Mouse (Mus musculus): ENCODE data around the gene Psmc3ip. TPM values are rescaled to one million over a fixed set of nuclear protein-coding genes. Genes with fewer than 3 reads are reported as not detected.

The Psmc3ip gene
- polyA plus RNA-seq, 1 experiment from 2014 or later: 43.5 TPM

DNA sequence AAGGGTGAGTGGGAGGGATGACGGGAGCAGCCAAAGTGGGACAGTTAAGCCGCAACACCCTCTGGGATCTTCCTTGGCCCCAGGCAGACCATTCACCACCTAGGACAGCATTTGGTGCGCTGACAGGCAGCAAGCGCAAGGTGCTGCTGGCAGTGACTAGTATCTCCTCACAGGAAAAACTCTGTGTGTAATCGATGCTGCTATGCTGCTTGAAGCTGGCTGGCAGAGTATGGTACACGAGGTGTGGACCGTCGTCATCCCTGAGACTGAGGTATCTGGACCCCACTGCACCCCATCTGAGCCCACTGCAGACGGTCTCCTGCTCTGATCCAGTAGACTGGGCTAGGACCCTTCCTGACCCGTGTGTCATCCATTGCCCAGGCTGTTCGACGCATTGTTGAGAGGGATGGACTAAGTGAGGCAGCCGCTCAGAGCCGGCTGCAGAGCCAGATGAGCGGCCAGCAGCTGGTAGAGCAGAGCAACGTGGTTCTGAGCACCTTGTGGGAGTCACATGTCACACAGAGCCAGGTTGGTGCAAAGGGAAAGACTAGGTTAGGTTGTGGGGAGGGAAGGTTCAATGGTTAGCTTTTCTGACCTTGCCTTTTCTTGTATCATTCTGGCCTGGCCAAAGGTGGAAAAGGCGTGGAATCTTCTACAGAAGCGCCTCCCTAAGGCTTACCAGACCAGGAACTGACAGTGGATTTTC is 9.5 kb downstream of the Psmc3ip start:
- Histone ChIP-seq H3K27me3 (peaks cover 10% of the 10 kb centered on the region), H3K9me3 (no peaks in the 10 kb centered on the region), H3K4me1 (peaks cover 35% of the 10 kb centered on the region), H3K27ac (no peak overlapping the region), H3K36me3 (peaks cover 42% of the 10 kb centered on the region), H3K9ac (peak overlapping the region; percentile 88), H3K4me3 (no peak overlapping the region), H3K4me2 (0 out of 2 replicates have a peak overlapping the region, but pooled peaks have one; percentile 96)
- no peak for ATAC-seq (ENCODE audit: insufficient number of reproducible peaks, insufficient read depth, low FRiP score, low TSS enrichment, low read depth)
- 91% methylated on average over 18 of the region's 18 CpGs for WGBS

GRCm38 (mm10) chr11:101084811-101085210 is 10.4 kb downstream of the Psmc3ip start:
- H3K4me2 ChIP-seq: no peak overlapping the region
- H3K9ac ChIP-seq: no peak overlapping the region
- H3K27ac ChIP-seq: 0 out of 2 replicates have a peak overlapping the region, but pooled peaks have one; percentile 7
- ATAC-seq (ENCODE audit: insufficient number of reproducible peaks, insufficient read depth, low FRiP score, low TSS enrichment, low read depth): no peak
- peaks cover 20% of the 10 kb centered on the region for H3K27me3 ChIP-seq
- H3K4me1 ChIP-seq: peaks cover 36% of the 10 kb centered on the region
- no peak overlapping the region for H3K4me3 ChIP-seq
- H3K36me3 ChIP-seq: peaks cover 33% of the 10 kb centered on the region
- no peaks in the 10 kb centered on the region for H3K9me3 ChIP-seq
- 92% methylated on average over 12 of the region's 12 CpGs for WGBS

GRCm38 (mm10) chr11:101084246-101084645 is 11.0 kb downstream of the Psmc3ip start:
- Histone ChIP-seq H3K27me3 (peaks cover 26% of the 10 kb centered on the region), H3K4me1 (peaks cover 42% of the 10 kb centered on the region), H3K4me3 (no peak overlapping the region), H3K4me2 (no peak overlapping the region; the same call in 1 of the 2 replicates), H3K9ac (0 out of 2 replicates have a peak overlapping the region, but pooled peaks have one; percentile 88), H3K9me3 (no peaks in the 10 kb centered on the region), H3K27ac (no peak overlapping the region), H3K36me3 (peaks cover 27% of the 10 kb centered on the region)
- ATAC-seq (ENCODE audit: insufficient number of reproducible peaks, insufficient read depth, low FRiP score, low TSS enrichment, low read depth): no peak
- WGBS: 82% methylated on average over 14 of the region's 14 CpGs

- ATAC-seq (ENCODE audit: insufficient number of reproducible peaks, insufficient read depth, low FRiP score, low TSS enrichment, low read depth): no peak
- Histone ChIP-seq H3K27ac (peak overlapping the region; percentile 87), H3K36me3 (peaks cover 19% of the 10 kb centered on the region), H3K9me3 (no peaks in the 10 kb centered on the region), H3K4me2 (peak overlapping the region; percentile 99), H3K27me3 (peaks cover 36% of the 10 kb centered on the region), H3K4me1 (peaks cover 41% of the 10 kb centered on the region), H3K9ac (peak overlapping the region; percentile 88), H3K4me3 (peak overlapping the region; percentile 71)
- WGBS: 30% methylated on average over 19 of the region's 19 CpGs
These were observed 12.0 kb downstream of the Psmc3ip start for GRCm38 (mm10) chr11:101083083-101083697.

DNA sequence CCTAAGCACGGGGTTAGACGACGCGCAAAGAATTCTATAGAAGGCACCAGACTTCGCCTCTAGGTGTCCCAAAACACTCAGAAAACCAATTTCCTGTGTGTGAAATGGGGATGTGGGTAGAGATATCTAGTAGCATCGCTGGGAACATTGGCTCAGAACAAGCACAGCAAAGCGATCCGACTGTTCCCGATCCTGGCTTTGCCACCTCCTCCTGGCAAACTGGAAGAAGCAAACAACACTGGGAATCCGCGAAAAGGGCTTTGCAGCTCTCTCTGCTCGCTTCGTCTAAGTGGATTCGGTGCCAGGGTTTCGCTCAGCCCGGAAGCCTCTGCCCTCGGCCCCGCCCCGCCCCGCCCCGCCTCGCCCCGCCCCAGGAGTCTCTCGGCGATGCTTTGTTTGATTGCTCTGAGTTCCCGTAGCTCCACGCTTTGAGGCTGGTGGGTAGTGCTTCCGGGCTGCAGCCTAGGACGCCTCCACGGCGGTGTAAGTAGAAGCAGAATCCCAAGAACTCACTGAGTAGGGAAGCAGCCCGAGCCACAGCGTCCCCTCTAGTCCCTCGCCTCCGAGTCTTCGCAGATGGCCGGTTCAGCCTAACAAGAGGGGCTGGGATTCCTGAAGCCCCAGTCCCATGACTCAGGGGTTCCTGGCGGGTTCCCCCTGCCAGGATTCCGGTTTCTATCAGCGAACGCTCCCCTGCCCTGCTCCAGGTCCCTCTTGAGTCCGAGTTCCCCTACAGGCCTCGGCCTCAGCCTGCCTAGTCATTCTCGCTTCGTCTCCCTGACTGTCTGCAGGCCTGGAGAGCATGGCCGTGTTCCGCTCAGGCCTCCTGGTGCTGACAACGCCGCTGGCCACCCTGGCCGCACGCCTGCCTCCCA is 12.8 kb downstream of the Psmc3ip start, which contains the start of gene Coasy:
TSS of gene Coasy (plus strand) at position 358 of the 875 bp plus-strand sequence.
- H3K27me3 ChIP-seq: peaks cover 44% of the 10 kb centered on the region
- WGBS: 0% methylated on average over 51 of the region's 51 CpGs
- peak within 1 kb of the TSS; percentile 99 for H3K4me2 ChIP-seq
- no peaks in the 10 kb centered on the region for H3K9me3 ChIP-seq
- H3K27ac ChIP-seq: peak within 1 kb of the TSS; percentile 87
- peaks cover 34% of the 10 kb centered on the region for H3K4me1 ChIP-seq
- H3K4me3 ChIP-seq: peak within 1 kb of the TSS; percentile 71
- peak; percentile 84 for ATAC-seq (ENCODE audit: insufficient number of reproducible peaks, insufficient read depth, low FRiP score, low TSS enrichment, low read depth)
- peak within 1 kb of the TSS; percentile 88 for H3K9ac ChIP-seq
- H3K36me3 ChIP-seq: peaks cover 15% of the 10 kb centered on the region

DNA sequence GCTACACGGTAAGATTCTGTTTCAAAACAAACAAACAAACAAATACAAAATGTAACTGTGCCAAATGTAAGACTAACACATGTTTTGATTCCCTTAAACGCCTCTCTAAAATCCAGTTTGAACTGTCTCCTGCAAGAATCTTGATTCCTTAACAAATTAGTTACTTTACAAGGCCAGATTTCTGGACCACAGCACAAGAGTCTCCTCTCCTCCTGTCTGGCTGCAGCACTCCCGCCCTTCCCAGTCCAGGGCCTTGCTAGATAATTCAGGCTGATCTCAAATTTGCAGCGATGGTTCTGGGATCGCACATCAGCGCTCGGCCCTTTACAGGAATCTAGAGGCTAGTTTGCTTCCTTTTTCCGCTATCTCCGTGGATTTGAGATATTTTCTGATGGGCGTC is 13.6 kb downstream of the Psmc3ip start:
- 5% methylated on average over 10 of the region's 10 CpGs for WGBS
- H3K27ac ChIP-seq: peak overlapping the region; percentile 87; the same call in 1 of the 2 replicates

GRCm38 (mm10) chr11:101080421-101080820 is 14.8 kb downstream of the Psmc3ip start:
- peaks cover 24% of the 10 kb centered on the region for H3K4me1 ChIP-seq
- no peaks in the 10 kb centered on the region for H3K9me3 ChIP-seq
- WGBS: 51% methylated on average over 5 of the region's 5 CpGs
- H3K36me3 ChIP-seq: peaks cover 10% of the 10 kb centered on the region
- H3K27me3 ChIP-seq: peaks cover 58% of the 10 kb centered on the region
- H3K4me2 ChIP-seq: no peak overlapping the region
- no peak for ATAC-seq (ENCODE audit: insufficient number of reproducible peaks, insufficient read depth, low FRiP score, low TSS enrichment, low read depth)
- no peak overlapping the region for H3K27ac ChIP-seq
- no peak overlapping the region for H3K9ac ChIP-seq
- no peak overlapping the region for H3K4me3 ChIP-seq

More for the DNA sequence above, 13.6 kb downstream of the Psmc3ip start:
- peak overlapping the region; percentile 71 for H3K4me3 ChIP-seq
- peaks cover 30% of the 10 kb centered on the region for H3K4me1 ChIP-seq
- H3K4me2 ChIP-seq: peak overlapping the region; percentile 99
- no peaks in the 10 kb centered on the region for H3K9me3 ChIP-seq
- ATAC-seq (ENCODE audit: insufficient number of reproducible peaks, insufficient read depth, low FRiP score, low TSS enrichment, low read depth): no peak
- H3K9ac ChIP-seq: peak overlapping the region; percentile 88
- H3K36me3 ChIP-seq: peaks cover 15% of the 10 kb centered on the region
- H3K27me3 ChIP-seq: peaks cover 51% of the 10 kb centered on the region

DNA sequence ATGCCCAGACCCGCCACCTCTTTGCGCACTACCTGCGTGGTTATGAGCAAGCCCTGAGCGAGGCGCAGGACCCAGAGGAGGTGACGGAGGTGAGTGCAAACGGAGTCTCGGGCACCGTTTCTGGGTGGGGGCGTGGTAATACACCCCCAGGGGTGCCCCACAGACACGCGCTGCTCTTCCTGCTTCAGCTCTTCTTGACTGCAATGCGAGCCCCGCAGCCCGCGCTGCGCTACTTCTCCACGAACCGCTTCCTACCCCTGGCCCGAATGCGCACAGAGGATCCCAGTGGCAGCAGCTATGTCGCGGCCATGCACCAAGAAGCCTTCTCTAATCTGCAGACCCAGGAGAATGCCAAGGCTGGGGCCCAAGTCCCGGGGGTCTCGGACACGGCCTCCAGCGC is 15.5 kb downstream of the Psmc3ip start:
- Histone ChIP-seq H3K27me3 (peaks cover 58% of the 10 kb centered on the region), H3K4me1 (peaks cover 24% of the 10 kb centered on the region), H3K9me3 (no peaks in the 10 kb centered on the region), H3K9ac (peak overlapping the region; percentile 28; the same call in 1 of the 2 replicates), H3K27ac (no peak overlapping the region), H3K4me2 (peak overlapping the region; percentile 49), H3K4me3 (peak overlapping the region; percentile 24), H3K36me3 (peaks cover 3% of the 10 kb centered on the region; the same call in 1 of the 2 replicates)
- no peak for ATAC-seq (ENCODE audit: insufficient number of reproducible peaks, insufficient read depth, low FRiP score, low TSS enrichment, low read depth)
- WGBS: 2% methylated on average over 27 of the region's 27 CpGs

DNA sequence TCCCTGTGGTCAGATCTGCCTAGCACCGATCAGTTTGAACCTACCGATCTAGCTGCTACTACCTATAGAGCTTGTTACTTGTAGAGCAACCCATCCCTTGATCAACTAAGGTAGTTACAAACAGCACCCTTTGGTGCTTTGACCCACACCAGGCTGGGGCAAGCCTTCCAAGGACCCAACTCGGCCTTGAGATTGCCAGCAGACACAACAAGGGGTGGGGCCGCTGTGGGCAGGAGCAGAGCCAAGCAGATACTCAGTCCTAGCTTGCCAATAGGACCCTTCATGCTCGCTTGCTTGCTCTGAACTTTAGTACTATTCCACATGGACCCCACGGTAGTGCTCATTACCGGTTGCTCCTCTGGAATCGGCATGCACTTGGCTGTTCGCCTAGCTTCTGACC is 17.1 kb downstream of the Psmc3ip start, which contains the start of gene Hsd17b1:
TSS of gene Hsd17b1 (plus strand) at position 291 of the 400 bp plus-strand sequence.
- Histone ChIP-seq H3K4me3 (0 out of 2 replicates have a peak within 1 kb of the TSS, but pooled peaks have one; percentile 24), H3K27ac (no peak within 1 kb of the TSS), H3K4me1 (peaks cover 16% of the 10 kb centered on the region), H3K9ac (no peak within 1 kb of the TSS), H3K36me3 (no peaks in the 10 kb centered on the region), H3K27me3 (peaks cover 61% of the 10 kb centered on the region), H3K9me3 (no peaks in the 10 kb centered on the region), H3K4me2 (peak within 1 kb of the TSS; percentile 49; the same call in 1 of the 2 replicates)
- WGBS: 69% methylated on average over 9 of the region's 9 CpGs
- no peak for ATAC-seq (ENCODE audit: insufficient number of reproducible peaks, insufficient read depth, low FRiP score, low TSS enrichment, low read depth)

DNA sequence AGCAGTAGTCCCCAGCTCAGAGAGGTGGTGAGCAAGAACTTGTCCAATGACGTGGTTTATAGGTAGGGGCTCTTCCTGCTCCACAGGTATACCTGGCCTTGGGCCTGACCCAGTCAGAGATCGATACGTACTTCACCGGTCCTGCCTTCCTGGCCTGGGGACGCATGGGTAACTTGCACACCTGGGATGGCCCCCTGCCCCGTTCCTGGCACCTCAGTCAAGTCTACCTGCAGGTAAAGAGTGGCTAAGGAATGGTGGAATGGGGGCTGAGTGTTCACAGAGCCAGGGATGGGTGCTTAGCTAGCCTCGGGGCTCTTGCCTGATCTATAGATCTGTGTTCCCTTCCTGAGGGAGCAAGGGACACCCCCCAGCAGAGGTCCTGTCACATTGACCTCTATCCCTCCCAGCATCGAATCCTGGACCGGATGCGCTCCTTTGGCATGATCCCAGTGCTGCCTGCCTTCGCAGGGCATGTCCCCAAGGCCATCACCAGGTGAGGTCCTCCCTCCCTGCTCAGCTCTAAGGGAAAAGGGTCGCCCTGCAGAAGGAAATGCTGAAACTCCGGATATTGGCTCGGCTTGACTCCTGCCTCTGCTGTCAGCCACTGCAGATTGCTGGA is 23.3 kb downstream of the Psmc3ip start:
- H3K36me3 ChIP-seq: no peaks in the 10 kb centered on the region
- H3K4me2 ChIP-seq: no peak overlapping the region
- WGBS: 63% methylated on average over 14 of the region's 14 CpGs
- H3K9ac ChIP-seq: no peak overlapping the region
- no peak overlapping the region for H3K4me3 ChIP-seq
- no peak overlapping the region for H3K27ac ChIP-seq
- H3K9me3 ChIP-seq: no peaks in the 10 kb centered on the region
- ATAC-seq (ENCODE audit: insufficient number of reproducible peaks, insufficient read depth, low FRiP score, low TSS enrichment, low read depth): no peak
- H3K4me1 ChIP-seq: peaks cover 16% of the 10 kb centered on the region
- H3K27me3 ChIP-seq: peaks cover 41% of the 10 kb centered on the region
